Mouse (Mus musculus): Measurements from ENCODE around the gene Cox15. TPM values are rescaled to one million over a fixed set of nuclear protein-coding genes. Genes with fewer than 3 reads are reported as not detected.

Cox15 gene
- total RNA-seq, 1 experiment from 2014 or later: 48.5 TPM

DNA sequence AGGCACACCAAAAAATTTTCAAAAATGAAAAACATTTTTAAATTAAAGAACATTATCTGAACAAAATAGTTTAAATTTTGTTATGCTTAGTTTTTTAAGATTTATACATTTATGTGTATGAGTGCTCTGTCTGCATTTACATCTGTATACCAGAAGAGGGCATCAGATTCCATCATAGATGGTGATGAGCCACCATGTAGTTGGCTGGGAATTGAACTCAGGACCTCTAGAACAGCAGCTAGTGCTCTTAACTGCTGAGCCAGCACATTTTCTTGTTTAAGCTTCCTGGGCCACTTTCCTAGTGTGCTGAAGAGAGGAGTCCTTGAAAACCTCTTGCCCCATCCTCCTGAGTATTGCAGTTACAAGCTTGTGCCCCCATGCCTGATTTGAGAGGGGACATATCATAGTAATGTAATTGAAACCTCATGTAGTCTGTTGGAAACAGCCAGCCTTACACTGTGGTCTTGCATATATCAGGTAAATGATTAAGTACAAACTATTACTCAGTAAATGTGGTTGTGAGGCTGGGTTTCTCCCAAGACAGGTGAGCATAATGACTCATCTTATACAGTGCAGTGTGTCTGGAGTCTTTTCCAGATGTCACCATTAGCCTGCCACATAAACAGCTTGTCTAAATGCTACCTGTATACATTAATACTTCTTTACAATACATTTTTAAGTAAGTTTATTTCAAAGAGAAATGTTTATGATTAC lies 8.9 kb upstream of the Cox15 start:
- DNase-seq: no peak

DNA sequence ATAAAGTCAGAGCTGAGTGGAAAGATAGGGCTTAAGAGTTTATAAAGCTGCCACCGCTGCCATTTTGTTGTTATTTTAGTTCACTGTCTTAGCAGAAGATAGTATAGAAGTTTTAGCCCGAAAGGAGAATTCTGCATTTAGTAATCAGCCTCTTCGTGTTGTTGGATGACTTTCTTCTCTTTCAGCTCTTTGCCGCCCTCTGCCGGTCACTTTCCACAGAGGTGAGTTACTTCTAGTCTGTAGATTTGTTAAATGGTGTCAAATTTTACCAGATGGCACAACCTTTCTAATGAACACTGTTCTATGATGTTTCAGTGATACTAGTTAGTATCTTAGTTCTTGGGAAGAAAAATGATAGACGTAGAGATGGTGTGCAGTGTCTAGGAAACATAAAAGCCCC lies 7.7 kb upstream of the Cox15 start:
- peak; percentile 74 for DNase-seq

DNA sequence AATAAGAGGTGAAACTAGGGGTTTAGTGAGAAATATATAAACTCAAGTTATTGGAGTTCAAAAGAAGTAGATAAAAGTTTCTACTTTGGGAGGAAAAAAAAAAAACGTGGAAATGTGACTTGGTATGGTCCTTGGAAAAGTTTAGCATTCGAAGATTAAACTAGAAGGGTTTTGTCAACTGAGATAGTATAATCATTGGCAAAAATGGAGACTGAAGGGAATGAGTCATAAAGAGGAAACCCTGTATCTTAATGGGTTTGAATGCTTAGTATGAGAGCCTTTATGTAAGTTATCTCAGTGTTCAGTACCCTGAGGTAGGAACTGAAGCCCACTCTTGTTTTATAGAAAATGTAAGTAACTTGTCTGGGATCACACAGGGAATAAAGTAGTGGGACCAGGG lies 2.1 kb upstream of the Cox15 start:
- no peak for DNase-seq

DNA sequence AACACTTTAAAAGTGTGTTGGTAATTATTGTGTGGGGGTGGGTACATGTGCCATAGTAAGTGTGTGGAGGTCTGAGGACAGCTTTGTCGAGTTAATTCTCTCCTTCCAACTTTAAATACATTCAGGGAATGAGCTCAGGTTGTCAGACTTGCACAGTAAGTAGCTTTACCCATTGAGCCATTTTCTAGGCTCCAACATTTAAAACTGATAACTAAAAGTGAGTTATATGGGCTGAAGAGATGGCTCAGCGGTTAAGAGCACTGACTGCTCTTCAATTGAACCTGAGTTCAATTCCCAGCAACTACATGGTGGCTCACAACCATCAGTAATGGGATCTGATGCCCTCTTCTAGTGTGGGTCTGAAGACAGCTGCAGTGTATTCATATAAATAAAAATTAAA lies 1.4 kb upstream of the Cox15 start:
- no peak for DNase-seq

DNA sequence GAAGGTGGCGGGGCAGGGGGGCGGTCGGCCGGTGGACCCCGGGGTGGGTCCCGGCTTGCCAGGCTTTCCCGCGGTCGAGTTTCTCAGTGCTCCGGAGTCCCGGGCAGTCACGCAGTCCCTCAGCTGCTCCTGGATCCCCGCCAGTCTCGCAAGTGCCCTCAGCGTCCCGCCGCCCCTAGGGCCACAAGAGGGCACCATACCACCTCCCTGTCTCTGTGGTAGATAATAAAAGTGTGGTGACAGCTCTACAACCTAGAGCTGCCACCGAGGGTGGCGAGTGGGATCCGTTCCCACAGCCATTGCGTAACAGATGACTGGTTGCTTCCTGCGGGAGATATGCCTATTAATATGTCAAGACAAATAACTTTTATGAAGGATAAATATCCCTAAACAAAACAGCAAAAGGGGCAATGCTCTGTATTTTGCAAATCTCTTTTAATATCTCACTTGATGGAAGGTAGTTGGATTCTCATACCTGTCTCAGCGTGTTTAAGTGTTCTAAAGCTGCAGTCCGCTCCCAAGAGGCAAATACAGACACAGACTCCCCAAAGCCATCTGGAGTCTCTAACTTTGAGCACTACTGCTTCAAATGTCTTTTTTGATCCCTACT lies 531 bp upstream of the Cox15 start:
- DNase-seq: peak; percentile 92

DNA sequence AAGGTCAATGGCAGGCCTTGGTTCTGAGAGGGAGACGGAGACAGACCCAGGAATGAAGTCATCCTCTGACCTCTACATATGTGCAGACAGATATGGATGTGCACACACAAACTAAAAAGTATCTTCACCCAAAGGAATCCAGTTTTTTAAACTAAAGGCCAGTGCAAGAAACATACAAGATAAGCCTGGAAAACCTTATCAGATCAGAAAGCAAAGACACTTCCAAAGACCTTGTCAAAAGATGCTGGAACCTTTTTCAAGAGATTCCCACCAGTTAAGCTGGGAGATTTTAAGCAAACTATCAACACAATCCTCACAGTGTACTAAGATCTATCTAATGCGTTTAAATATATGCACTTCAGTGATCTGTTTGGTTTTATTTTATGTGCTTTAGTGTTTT lies 2.8 kb downstream of the Cox15 start:
- no peak for DNase-seq

DNA sequence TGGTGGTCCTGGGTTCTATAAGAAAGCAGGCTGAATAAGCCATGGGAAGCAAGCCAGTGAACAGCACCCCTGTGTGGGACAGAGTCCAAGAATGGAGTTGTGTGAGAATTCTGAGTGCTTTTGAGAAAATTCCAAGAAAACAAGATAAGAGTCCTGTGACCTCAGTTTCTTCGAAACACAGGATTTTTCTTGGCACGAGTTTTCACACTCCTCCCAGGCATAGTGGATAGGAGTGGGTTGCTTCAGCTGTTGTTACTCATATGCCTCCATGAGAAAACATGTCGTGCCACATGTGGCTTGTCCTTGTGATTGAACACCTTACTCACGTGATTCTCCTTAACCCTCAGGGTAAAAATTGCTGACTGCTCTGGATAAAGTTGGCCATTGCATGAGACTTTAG lies 4.9 kb downstream of the Cox15 start:
- no peak for DNase-seq

DNA sequence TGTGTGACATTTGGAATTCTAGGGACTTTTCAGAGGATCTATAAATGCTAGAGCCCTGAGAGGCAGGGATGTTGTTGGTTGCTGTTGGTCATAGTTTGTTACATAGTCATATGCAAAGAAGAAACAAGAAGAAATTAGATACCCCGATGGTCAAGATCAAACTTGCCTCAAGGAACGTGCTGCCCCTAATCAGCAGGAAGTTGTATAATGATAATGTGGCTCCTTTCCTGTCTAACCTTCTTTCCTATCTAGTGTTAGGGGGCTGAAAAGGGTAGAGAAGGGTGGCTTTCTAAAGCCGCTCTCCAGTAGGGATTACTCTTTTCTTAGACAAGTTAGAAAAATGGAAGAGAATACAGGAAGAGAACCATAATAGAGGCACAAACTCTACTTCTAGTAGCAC lies 7.1 kb downstream of the Cox15 start:
- DNase-seq: no peak

DNA sequence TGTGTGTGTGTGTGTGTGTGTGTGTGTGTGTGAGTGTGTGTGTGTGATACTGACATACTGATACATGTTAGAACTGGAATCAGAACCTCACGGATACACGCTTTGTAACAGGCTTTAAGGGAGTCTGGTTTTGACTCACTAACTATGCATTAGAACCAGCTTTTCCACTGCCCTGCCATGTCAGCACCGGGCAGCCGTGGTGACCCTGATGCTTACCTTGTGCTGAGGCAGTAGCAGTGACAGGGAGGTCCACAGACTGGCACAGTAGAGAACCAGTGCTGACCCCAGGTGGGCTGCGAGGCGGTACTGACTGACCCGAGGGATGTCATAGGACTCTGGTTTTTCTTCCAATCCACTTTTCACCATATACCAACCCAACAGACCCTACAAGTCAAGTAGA lies 9.4 kb downstream of the Cox15 start:
- no peak for DNase-seq

DNA sequence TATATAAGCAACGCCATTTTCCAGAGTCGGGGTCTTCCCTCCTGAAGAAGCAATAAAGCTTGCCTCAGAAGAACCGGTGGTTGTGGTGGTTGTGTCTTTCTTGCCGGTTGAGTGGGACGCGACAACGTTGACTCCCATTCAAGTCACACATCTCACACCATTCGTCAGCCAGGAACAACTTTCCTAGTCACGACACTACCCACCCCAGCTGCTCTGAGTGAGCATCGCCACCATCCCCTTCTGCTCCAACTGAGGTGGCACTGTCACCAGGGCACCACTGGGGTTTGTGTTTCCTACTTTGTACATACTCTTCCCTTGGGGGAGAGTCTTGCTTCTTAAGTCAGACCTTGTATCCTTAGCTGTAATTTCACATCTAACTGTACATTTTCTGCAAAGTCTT lies 14.4 kb downstream of the Cox15 start:
- no peak for DNase-seq

DNA sequence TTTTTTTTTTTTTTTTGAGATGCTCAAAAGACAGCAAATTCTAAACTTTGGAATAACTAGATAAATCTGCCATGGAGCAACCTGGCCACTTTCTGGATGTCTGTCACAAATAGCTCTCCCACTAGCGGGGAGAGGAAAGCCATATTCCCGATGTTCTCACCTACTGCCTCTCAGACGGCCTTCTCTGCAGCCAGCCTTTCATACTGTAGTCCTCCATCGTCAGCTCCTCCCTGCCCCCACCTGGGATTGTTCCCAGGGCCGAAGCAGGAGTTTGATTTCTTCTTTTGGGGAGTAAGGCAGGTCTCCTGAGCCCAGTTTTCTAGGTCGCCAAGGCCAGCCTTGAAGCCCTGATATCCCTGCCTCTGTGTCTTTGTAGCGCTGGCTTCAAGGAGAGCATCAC lies 21.6 kb downstream of the Cox15 start:
- DNase-seq: no peak

DNA sequence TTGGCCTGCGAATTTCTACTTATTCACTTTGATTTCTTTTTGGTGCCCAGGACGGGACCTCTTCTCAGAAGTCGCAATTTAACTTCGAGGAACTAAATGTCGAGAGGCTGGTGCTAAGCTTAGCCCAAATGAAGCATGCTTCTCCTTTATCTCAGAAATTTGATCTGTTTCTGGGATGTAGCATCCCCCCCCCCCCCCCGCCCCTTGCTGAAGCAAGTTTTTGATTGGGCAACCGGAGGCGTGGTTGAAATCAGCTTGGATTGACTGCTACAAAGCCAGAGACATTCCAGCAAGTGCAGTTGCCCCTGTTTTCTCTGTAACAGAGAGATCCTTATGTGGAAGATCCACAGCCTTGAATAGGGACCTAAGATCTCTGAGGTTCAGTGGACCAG lies 22.8 kb downstream of the Cox15 start:
- no peak for DNase-seq

DNA sequence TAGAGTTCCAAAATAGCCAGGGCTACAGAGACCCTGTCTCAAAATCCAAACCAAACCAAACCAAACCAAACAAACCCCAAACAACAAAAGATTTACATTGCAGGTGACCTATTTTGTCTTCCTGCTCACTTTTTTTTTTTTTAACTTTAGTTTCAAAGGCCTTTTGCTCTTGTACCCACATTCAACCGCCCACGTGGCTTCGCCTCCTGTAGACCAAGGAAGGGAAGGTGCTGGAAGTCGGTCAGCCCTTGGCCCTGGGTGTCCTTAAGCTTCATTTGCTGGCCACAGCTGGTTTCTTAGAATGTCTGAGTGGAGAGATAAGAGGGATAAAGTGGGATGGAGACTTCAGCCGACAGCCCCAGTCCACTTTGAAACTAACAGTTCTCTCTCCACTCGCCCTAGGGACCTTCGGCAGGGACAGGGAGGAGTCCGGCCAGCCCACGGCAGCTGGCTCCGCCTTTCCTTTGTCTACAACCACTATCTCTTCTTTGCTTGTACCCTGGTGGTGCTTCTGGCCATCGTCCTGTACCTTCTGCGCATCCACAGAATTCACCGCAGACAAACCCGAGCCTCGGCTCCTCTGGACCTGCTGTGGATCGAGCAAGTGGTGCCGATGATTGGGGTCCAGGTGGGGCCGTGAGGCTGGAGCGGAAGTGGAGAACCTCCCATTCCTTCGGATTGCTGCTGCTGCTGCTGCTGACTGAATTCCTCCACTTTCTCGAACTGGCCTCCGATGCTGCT lies 23.3 kb downstream of the Cox15 start:
- DNase-seq: no peak

DNA sequence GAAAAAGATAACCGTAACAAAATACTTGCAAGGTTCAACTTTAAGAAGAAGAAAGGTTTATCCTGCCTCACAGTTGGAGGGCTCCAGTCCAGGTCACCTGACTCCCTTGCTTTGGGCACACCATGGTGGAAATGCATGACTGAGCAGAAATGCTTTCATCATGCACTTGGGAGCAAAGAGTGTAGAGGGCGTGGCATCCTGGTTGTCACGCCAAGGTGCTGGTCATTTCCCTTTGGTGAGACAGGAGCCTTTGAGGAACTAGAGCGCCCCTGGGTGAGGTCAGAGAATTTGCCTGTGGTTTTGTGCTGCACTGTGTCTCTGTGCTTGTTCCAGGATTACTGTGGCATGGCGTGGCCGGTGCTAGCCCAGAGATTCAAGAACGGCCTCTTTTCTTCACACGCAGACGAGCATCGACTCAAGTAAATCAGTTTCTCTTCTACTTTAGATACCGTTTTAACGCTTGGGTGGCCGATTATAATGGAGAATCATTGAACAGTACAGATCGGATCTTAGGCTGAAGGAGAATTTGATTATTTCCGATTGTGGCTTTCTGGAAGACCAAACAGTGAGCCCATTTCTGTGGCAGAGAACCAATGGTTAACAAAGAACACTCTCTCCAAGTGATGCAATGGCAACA lies 26.2 kb downstream of the Cox15 start:
- DNase-seq: no peak

DNA sequence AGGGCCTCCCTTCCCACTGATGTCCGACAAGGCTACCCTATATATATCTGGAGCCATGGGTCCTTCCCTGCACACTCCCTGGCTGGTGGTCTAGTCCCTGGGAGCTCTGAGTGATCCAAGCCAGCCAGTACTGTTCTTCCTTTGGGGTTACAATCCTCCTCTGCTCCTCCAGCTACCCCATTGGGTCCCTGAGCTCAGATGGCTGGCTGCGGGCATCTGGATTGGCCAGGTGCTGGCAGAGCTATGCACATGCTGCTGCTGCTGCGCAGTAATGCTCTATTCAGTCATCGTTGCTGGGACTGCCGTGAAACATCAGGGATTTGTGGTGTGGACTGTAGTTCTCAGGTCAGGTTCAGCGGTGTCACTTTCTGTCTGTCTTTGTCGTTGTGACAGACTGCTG lies 28.0 kb downstream of the Cox15 start:
- no peak for DNase-seq

DNA sequence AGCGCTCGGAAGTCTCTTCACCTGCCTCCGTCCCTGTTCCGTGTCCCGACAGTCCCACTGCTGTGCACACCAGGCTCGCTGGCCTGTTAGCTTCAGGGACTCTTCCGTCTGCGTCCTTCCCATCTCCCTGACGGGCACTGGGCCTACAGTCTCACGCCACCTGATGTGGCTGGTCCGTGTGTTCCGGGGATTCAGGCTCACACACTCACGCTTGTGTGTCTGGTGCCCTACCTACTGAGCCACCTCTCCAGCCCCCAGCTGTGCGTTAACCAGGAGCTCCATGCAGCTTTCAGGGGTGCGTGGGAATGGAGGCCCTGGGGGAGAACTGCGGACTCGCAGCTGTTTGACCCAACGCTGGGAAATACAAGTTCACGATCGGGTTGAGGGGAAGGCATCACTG lies 28.6 kb downstream of the Cox15 start:
- no peak for DNase-seq

DNA sequence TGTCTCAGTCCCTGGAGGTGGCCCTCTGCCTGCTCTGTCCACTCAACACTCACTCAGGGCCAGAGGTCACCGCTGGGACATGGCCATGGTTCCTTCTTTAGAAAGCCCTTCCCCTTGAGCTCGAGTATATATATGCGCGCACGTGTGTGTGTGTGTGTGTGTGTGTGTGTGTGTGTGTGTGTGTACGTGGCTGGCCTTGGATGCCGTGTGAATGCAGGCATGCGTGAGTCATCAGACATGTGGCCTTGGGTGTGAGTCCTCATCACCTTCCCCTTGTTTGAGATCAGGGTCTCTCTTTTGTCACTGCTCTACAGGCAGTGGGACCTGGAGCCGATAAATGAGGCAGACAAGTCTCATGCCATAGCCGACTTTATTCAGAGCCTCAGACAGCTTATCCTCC lies 29.3 kb downstream of the Cox15 start:
- DNase-seq: peak; percentile 47

DNA sequence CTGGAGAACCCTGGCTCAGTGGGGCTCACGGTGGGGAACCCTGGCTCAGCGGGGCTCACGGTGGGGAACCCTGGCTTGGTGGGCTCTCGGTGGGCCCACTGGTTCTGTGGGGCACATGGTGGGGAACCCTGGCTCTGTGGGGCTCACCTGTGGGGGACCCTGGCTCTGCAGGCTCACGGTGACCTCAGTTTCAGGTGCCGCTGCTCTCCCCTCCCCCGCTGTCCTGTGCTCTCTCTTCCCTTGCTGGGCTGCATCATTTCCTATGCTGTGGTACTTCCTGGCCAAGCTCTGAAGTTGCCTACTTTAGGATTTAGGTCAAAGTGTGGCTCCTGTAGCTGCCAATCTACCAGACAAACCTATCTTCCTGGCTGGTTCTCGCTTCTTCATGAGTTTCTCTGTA lies 29.9 kb downstream of the Cox15 start:
- DNase-seq: no peak

DNA sequence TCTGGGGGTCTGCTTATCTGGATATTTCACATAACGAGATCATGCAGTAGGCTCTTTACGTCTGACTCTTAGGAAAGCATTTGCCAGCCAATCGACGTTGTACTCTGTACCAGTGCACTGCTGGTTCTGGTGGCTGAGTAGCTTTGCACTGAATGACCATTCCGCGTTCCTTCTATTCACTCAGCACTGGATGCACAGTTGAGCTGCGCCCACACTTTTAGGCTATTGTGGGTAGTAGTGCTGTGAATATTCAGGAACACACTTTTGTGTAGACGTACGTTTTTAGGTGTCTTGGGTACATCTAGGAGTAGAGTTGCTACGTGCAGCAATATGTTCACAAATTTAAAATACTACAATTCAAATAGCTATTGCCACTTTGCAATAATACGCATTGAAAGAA lies 32.7 kb downstream of the Cox15 start:
- DNase-seq: no peak

DNA sequence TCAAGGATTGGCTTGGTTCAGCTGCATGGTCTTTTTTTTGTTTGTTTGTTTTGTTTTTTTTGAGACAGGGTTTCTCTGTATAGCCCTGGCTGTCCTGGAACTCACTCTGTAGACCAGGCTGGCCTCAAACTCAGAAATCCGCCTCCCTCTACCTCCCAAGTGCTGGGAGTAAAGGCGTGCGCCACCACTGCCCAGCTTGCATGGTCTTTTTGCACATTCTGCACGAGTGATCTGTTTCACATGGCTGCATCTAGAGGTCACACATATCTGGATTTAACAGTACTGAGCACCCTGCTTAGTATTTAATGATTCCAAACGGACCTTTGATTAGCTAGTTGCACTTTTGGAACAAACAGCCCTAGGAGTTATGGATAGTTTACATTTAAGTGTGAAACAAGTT lies 40.8 kb downstream of the Cox15 start:
- no peak for DNase-seq

DNA sequence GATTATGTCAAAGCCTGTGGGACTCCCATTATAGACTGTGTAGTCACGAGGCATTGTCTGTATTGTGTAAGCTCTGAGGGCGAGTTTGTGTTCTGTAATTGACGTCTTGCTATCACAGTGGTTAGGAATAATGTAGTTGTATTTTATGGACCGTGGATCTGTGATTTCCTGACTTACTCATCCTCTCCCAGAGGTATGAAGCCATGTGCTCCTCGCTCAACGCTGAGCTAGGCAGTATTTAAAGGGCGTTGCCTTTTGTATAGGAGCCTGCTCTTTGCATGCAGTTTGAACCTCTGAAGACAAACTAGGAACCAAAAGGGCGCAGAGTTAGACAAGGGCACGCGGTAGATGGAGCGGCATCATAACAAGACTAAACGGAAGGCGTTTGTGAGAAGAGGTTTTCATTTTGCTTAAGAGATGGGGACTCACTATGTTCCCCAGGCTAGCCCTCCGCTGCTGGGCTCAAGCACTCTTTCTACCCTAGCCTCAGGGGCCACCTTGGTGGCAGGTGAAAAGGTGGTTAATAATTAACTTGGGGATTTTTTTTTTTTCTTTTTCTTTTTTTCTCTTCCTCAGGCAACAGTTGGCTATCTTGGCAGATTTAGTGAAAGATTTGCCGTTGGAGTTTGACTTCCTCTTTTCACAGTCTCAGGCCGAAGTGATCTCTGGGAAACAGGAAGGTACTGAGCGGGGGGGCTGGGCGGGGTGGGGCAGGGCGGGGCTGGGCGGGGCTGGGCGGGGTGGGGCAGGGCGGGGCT lies 41.5 kb downstream of the Cox15 start:
- DNase-seq: no peak

DNA sequence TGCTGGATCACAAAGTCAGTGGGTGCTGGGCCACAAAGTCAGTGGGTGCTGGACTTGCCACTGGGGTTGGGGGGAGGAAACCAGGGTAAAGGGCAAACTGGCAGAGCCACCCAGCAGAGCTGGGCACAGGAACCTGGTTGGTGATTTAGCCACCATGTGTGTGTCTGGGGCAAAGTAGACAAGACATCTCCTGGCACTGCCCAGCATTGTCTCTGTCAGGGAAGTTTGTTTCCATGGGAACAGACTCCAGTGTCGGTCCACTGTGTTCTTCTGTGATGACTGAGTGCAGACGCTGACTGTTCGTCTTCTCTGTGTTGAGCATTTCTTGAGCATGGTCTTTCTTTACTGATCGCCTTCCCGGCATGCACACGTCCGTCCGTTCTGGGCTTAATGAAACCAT lies 43.5 kb downstream of the Cox15 start:
- no peak for DNase-seq

DNA sequence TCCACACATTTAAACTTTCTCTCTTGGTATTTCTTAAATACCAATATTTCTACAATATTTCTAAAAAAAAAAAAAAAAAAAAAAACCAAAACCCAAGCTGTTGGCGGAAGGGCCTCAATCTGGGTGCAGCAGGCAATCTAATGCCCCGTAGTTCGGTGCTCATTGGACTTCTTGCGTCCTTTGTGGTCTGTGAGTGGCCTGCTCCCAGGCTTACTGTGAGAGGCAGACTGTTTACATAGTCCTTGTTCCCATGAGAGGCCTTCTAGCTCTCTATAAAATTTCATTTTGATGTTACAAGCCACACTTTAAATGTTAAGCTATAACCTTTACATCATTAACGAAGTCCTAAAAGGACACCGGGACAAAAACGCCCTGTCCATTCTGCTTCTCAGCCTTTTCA lies 44.6 kb downstream of the Cox15 start:
- DNase-seq: no peak

Data from adrenal gland, postnatal 25 days (tissue).